Mouse (Mus musculus) hindbrain, embryonic 11.5 days (tissue): ENCODE results near the gene Arid5b. TPM values are rescaled to one million over a fixed set of nuclear protein-coding genes. Genes with fewer than 3 reads are reported as not detected.

Source experiments
- ATAC-seq: fragments of 200-750 bp; cut with Nextera tagmentation; 2 replicates; pipeline ENCODE4 v1.8.0; 2017; ENCODE audit warnings: mild to moderate bottlenecking, moderate TSS enrichment, moderate library complexity; ENCODE audit not compliant: low FRiP score
- DNase-seq: peaks from one replicate; pipeline ENCODE4 v3.0.0-alpha.2; 2015; ENCODE audit warnings: low spot score
- H3K27ac ChIP-seq: fragments of 300-500 bp; sonication (generic); 2 replicates; pipeline ENCODE4 v1.5.1; 2014; ENCODE audit warnings: mild to moderate bottlenecking, low read depth, low read length
- H3K27me3 ChIP-seq: fragments of 300-500 bp; sonication (generic); 2 replicates; pipeline ENCODE4 v1.6.1; 2014; ENCODE audit warnings: mild to moderate bottlenecking, low read length, moderate library complexity, mixed read lengths; ENCODE audit not compliant: control insufficient read depth, insufficient read depth
- H3K36me3 ChIP-seq: fragments of 300-500 bp; sonication (generic); 2 replicates; pipeline ENCODE4 v1.6.1; 2014; ENCODE audit warnings: mild to moderate bottlenecking, low read length, moderate library complexity, mixed read lengths; ENCODE audit not compliant: control insufficient read depth, insufficient read depth
- H3K4me1 ChIP-seq: fragments of 300-500 bp; sonication (generic); replicated peaks from 2 replicates; pipeline ENCODE4 v1.6.1; 2014; ENCODE audit warnings: low read length, mixed read lengths; ENCODE audit not compliant: control insufficient read depth, insufficient read depth
- H3K4me2 ChIP-seq: fragments of 300-500 bp; sonication (generic); replicated peaks from 2 replicates; pipeline ENCODE4 v1.6.1; 2014; ENCODE audit warnings: mild to moderate bottlenecking, low read depth, low read length
- H3K4me3 ChIP-seq: fragments of 300-500 bp; sonication (generic); 2 replicates; pipeline ENCODE4 v1.5.1; 2014; ENCODE audit warnings: low read depth, low read length
- H3K9ac ChIP-seq: fragments of 300-500 bp; sonication (generic); 2 replicates; pipeline ENCODE4 v1.6.1; 2014; ENCODE audit warnings: low read depth, low read length
- H3K9me3 ChIP-seq: fragments of 300-500 bp; sonication (generic); 2 replicates; pipeline ENCODE4 v1.6.1; 2016; ENCODE audit warnings: low read length; ENCODE audit not compliant: control insufficient read depth
- WGBS: fragments of 180-500 bp; shearing (Covaris S2); extraction: QIAGEN DNeasy Blood & Tissue Kit; methylation state at CpG from one replicate; pipeline ENCODE4 v1.1.7; 2014; 5-methylcytosine and 5-hydroxymethylcytosine counted together
- polyA plus RNA-seq: library from polyadenylated mRNA; unstranded; fragments of >200 nt; fragmentation: Nextera tagmentation; extraction: Ambion mirVana; gene quantifications from 2 replicates; pipeline ENCODE4 v1.2.1, GENCODE M21; 2014

Gene Arid5b
- polyA plus RNA-seq, 1 experiment from 2014 or later: 23.3 TPM

GRCm38 (mm10) chr10:68230653-68231384 is 47.7 kb downstream of the Arid5b start:
- no peaks in the 10 kb centered on the region for H3K27me3 ChIP-seq
- H3K4me3 ChIP-seq: no peak overlapping the region
- no peak overlapping the region for H3K9ac ChIP-seq
- 78% methylated on average over 13 of the region's 13 CpGs for WGBS
- H3K36me3 ChIP-seq: no peaks in the 10 kb centered on the region
- H3K27ac ChIP-seq: no peak overlapping the region
- no peak overlapping the region for H3K4me2 ChIP-seq
- ATAC-seq (no peak), DNase-seq (no peak)
- no peaks in the 10 kb centered on the region for H3K4me1 ChIP-seq
- no peaks in the 10 kb centered on the region for H3K9me3 ChIP-seq

GRCm38 (mm10) chr10:68229640-68230565 is 48.6 kb downstream of the Arid5b start:
- no peak overlapping the region for H3K27ac ChIP-seq
- no peaks in the 10 kb centered on the region for H3K9me3 ChIP-seq
- DNase-seq: no peak
- no peaks in the 10 kb centered on the region for H3K36me3 ChIP-seq
- H3K4me3 ChIP-seq: no peak overlapping the region
- H3K4me2 ChIP-seq: no peak overlapping the region
- no peak for ATAC-seq
- no peaks in the 10 kb centered on the region for H3K27me3 ChIP-seq
- H3K4me1 ChIP-seq: no peaks in the 10 kb centered on the region
- H3K9ac ChIP-seq: no peak overlapping the region
- WGBS: 74% methylated on average over 22 of the region's 22 CpGs

- ATAC-seq: no peak
- no peak overlapping the region for H3K27ac ChIP-seq
- WGBS: 83% methylated on average over 2 of the region's 2 CpGs
Observed at GRCm38 (mm10) chr10:68222676-68223075, 55.9 kb downstream of the Arid5b start.

GRCm38 (mm10) chr10:68222012-68222411 is 56.5 kb downstream of the Arid5b start:
- 96% methylated on average over 3 of the region's 3 CpGs for WGBS
- ATAC-seq (no peak), DNase-seq (no peak)
- Histone ChIP-seq H3K9ac (no peak overlapping the region), H3K4me3 (no peak overlapping the region), H3K9me3 (peaks cover 3% of the 10 kb centered on the region; the same call in 1 of the 2 replicates), H3K27me3 (no peaks in the 10 kb centered on the region), H3K4me1 (no peaks in the 10 kb centered on the region), H3K36me3 (no peaks in the 10 kb centered on the region), H3K27ac (no peak overlapping the region), H3K4me2 (no peak overlapping the region)

More at GRCm38 (mm10) chr10:68222676-68223075, 55.9 kb downstream of the Arid5b start:
- Histone ChIP-seq H3K4me1 (no peaks in the 10 kb centered on the region), H3K4me3 (no peak overlapping the region), H3K9ac (no peak overlapping the region), H3K27me3 (no peaks in the 10 kb centered on the region), H3K36me3 (no peaks in the 10 kb centered on the region), H3K9me3 (no peaks in the 10 kb centered on the region), H3K4me2 (no peak overlapping the region)
- no peak for DNase-seq

- ATAC-seq (no peak), DNase-seq (no peak)
- no peak overlapping the region for H3K4me3 ChIP-seq
- H3K27ac ChIP-seq: no peak overlapping the region
- H3K9ac ChIP-seq: no peak overlapping the region
- no peaks in the 10 kb centered on the region for H3K27me3 ChIP-seq
- WGBS: 84% methylated on average over 9 of the region's 9 CpGs
- H3K36me3 ChIP-seq: no peaks in the 10 kb centered on the region
- no peaks in the 10 kb centered on the region for H3K4me1 ChIP-seq
- peaks cover 6% of the 10 kb centered on the region for H3K9me3 ChIP-seq
- H3K4me2 ChIP-seq: no peak overlapping the region
Observed at GRCm38 (mm10) chr10:68219327-68219726, 59.2 kb downstream of the Arid5b start.

GRCm38 (mm10) chr10:68218678-68219077 is 59.9 kb downstream of the Arid5b start:
- peaks cover 6% of the 10 kb centered on the region for H3K9me3 ChIP-seq
- no peaks in the 10 kb centered on the region for H3K4me1 ChIP-seq
- H3K27me3 ChIP-seq: no peaks in the 10 kb centered on the region
- H3K27ac ChIP-seq: no peak overlapping the region
- H3K4me3 ChIP-seq: no peak overlapping the region
- H3K36me3 ChIP-seq: no peaks in the 10 kb centered on the region
- ATAC-seq (no peak), DNase-seq (no peak)
- H3K4me2 ChIP-seq: no peak overlapping the region
- H3K9ac ChIP-seq: no peak overlapping the region
- WGBS: 89% methylated on average over 4 of the region's 4 CpGs

- Histone ChIP-seq H3K36me3 (no peaks in the 10 kb centered on the region), H3K9ac (no peak overlapping the region), H3K4me3 (no peak overlapping the region), H3K4me1 (no peaks in the 10 kb centered on the region), H3K27me3 (no peaks in the 10 kb centered on the region), H3K9me3 (peaks cover 6% of the 10 kb centered on the region), H3K4me2 (no peak overlapping the region), H3K27ac (no peak overlapping the region)
- 95% methylated on average over 9 of the region's 9 CpGs for WGBS
- no peak for DNase-seq
- no peak for ATAC-seq
Observed at GRCm38 (mm10) chr10:68214809-68215468, 63.6 kb downstream of the Arid5b start.

GRCm38 (mm10) chr10:68212061-68212915 is 66.3 kb downstream of the Arid5b start:
- Histone ChIP-seq H3K4me1 (no peaks in the 10 kb centered on the region), H3K9me3 (peaks cover 6% of the 10 kb centered on the region), H3K27me3 (no peaks in the 10 kb centered on the region), H3K9ac (no peak overlapping the region), H3K36me3 (no peaks in the 10 kb centered on the region), H3K4me2 (no peak overlapping the region), H3K27ac (no peak overlapping the region), H3K4me3 (no peak overlapping the region)
- 31% methylated on average over 10 of the region's 10 CpGs for WGBS
- ATAC-seq: no peak
- peak; percentile 13 for DNase-seq
